Mouse (Mus musculus): Measurements from ENCODE around the gene Brinp2. TPM values are rescaled to one million over a fixed set of nuclear protein-coding genes. Genes with fewer than 3 reads are reported as not detected.

The Brinp2 gene
- polyA plus RNA-seq, 1 experiment from 2014 or later = 1.5 TPM

- H3K9ac ChIP-seq (replicated peaks; ENCODE audit: low read depth, low read length) = no peak overlapping the region
- H3K4me1 ChIP-seq (ENCODE audit: control insufficient read depth, insufficient read depth, low read length) = no peaks in the 10 kb centered on the region
- no peak for ATAC-seq (ENCODE audit: insufficient number of reproducible peaks, insufficient read depth, low FRiP score, low read depth)
- no peaks in the 10 kb centered on the region for H3K9me3 ChIP-seq (ENCODE audit: control insufficient read depth, low read depth, low read length)
- no peaks in the 10 kb centered on the region for H3K27me3 ChIP-seq (ENCODE audit: control insufficient read depth, insufficient read depth, low read length)
- H3K4me3 ChIP-seq (ENCODE audit: low read depth, low read length) = no peak overlapping the region
- H3K36me3 ChIP-seq (ENCODE audit: control insufficient read depth, insufficient read depth, low read length) = no peaks in the 10 kb centered on the region
- WGBS = 92% methylated on average over 14 of the region's 14 CpGs
- H3K4me2 ChIP-seq (replicated peaks; ENCODE audit: low read depth, low read length) = no peak overlapping the region
- H3K27ac ChIP-seq (ENCODE audit: low read length) = no peak overlapping the region
Measured at GRCm38 (mm10) chr1:158246476-158247153, 109.5 kb downstream of the Brinp2 start.

DNA sequence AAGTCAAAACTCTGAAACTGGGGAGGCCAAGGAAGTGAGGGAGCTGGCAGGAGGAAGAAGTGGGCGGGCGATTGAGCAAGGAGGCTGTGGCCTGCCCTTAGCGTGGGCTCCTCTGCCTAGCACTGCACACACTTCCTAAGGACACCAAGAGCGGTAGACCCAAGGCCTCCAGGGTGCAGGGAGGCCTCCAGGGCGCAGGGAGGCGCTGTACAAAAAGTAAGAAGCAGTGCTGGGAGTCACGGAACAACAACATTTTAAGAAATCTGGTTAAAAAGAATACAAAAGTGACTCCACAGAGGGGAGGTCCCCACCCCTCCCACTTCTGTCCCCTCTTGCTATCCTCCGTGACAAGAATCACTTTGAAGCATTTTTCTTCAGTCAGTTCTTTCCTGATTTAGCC lies 110.6 kb downstream of the Brinp2 start:
- Histone ChIP-seq H3K4me1 (ENCODE audit: control insufficient read depth, insufficient read depth, low read length) (no peaks in the 10 kb centered on the region), H3K4me3 (ENCODE audit: low read depth, low read length) (no peak overlapping the region), H3K36me3 (ENCODE audit: control insufficient read depth, insufficient read depth, low read length) (no peaks in the 10 kb centered on the region), H3K9me3 (ENCODE audit: control insufficient read depth, low read depth, low read length) (no peaks in the 10 kb centered on the region), H3K27me3 (ENCODE audit: control insufficient read depth, insufficient read depth, low read length) (no peaks in the 10 kb centered on the region), H3K27ac (ENCODE audit: low read length) (no peak overlapping the region), H3K4me2 (replicated peaks; ENCODE audit: low read depth, low read length) (no peak overlapping the region), H3K9ac (replicated peaks; ENCODE audit: low read depth, low read length) (no peak overlapping the region)
- WGBS = 87% methylated on average over 8 of the region's 8 CpGs
- no peak for ATAC-seq (ENCODE audit: insufficient number of reproducible peaks, insufficient read depth, low FRiP score, low read depth)

- H3K4me1 ChIP-seq (ENCODE audit: control insufficient read depth, insufficient read depth, low read length) = no peaks in the 10 kb centered on the region
- H3K4me3 ChIP-seq (ENCODE audit: low read depth, low read length) = no peak overlapping the region
- H3K9ac ChIP-seq (replicated peaks; ENCODE audit: low read depth, low read length) = no peak overlapping the region
- no peak overlapping the region for H3K27ac ChIP-seq (ENCODE audit: low read length)
- no peaks in the 10 kb centered on the region for H3K9me3 ChIP-seq (ENCODE audit: control insufficient read depth, low read depth, low read length)
- no peaks in the 10 kb centered on the region for H3K36me3 ChIP-seq (ENCODE audit: control insufficient read depth, insufficient read depth, low read length)
- no peak overlapping the region for H3K4me2 ChIP-seq (replicated peaks; ENCODE audit: low read depth, low read length)
- 88% methylated on average over 3 of the region's 3 CpGs for WGBS
- no peaks in the 10 kb centered on the region for H3K27me3 ChIP-seq (ENCODE audit: control insufficient read depth, insufficient read depth, low read length)
- ATAC-seq (ENCODE audit: insufficient number of reproducible peaks, insufficient read depth, low FRiP score, low read depth) = no peak
Measured at GRCm38 (mm10) chr1:158244016-158244415, 112.1 kb downstream of the Brinp2 start.

- H3K4me1 ChIP-seq (ENCODE audit: control insufficient read depth, insufficient read depth, low read length) = no peaks in the 10 kb centered on the region
- no peaks in the 10 kb centered on the region for H3K36me3 ChIP-seq (ENCODE audit: control insufficient read depth, insufficient read depth, low read length)
- ATAC-seq (ENCODE audit: insufficient number of reproducible peaks, insufficient read depth, low FRiP score, low read depth) = no peak
- no peak overlapping the region for H3K27ac ChIP-seq (ENCODE audit: low read length)
- no peaks in the 10 kb centered on the region for H3K9me3 ChIP-seq (ENCODE audit: control insufficient read depth, low read depth, low read length)
- no peak overlapping the region for H3K9ac ChIP-seq (replicated peaks; ENCODE audit: low read depth, low read length)
- no peaks in the 10 kb centered on the region for H3K27me3 ChIP-seq (ENCODE audit: control insufficient read depth, insufficient read depth, low read length)
- no peak overlapping the region for H3K4me3 ChIP-seq (ENCODE audit: low read depth, low read length)
- no peak overlapping the region for H3K4me2 ChIP-seq (replicated peaks; ENCODE audit: low read depth, low read length)
- 79% methylated on average over 2 of the region's 2 CpGs for WGBS
Measured at GRCm38 (mm10) chr1:158241848-158242556, 114.1 kb downstream of the Brinp2 start.

DNA sequence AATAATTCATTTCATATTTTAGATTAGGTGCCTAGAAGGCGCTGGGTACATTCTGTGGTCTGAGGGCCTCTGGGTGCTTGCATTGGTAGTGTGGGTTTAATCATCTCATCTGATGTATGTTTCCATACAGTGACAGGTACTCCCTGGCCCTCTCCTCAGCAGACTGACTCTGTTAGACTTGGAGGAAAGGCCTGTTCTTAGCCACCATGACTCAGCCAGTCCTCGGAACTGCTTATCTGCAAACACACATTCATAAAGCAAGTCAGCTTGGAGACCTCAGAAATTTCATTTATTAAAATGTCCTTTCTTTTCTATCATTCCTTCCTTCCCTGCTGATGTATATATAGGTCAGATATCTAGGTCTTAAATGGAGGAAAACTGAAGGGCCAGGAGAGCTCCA lies 116.3 kb downstream of the Brinp2 start:
- no peak overlapping the region for H3K4me2 ChIP-seq (replicated peaks; ENCODE audit: low read depth, low read length)
- no peaks in the 10 kb centered on the region for H3K27me3 ChIP-seq (ENCODE audit: control insufficient read depth, insufficient read depth, low read length)
- no peak for ATAC-seq (ENCODE audit: insufficient number of reproducible peaks, insufficient read depth, low FRiP score, low read depth)
- no peaks in the 10 kb centered on the region for H3K4me1 ChIP-seq (ENCODE audit: control insufficient read depth, insufficient read depth, low read length)
- H3K36me3 ChIP-seq (ENCODE audit: control insufficient read depth, insufficient read depth, low read length) = no peaks in the 10 kb centered on the region
- H3K4me3 ChIP-seq (ENCODE audit: low read depth, low read length) = no peak overlapping the region
- WGBS = 73% methylated on average over 2 of the region's 2 CpGs
- no peak overlapping the region for H3K27ac ChIP-seq (ENCODE audit: low read length)
- H3K9me3 ChIP-seq (ENCODE audit: control insufficient read depth, low read depth, low read length) = no peaks in the 10 kb centered on the region
- no peak overlapping the region for H3K9ac ChIP-seq (replicated peaks; ENCODE audit: low read depth, low read length)

GRCm38 (mm10) chr1:158238722-158239121 lies 117.4 kb downstream of the Brinp2 start:
- Histone ChIP-seq H3K9me3 (ENCODE audit: control insufficient read depth, low read depth, low read length) (no peaks in the 10 kb centered on the region), H3K27ac (ENCODE audit: low read length) (no peak overlapping the region), H3K4me2 (replicated peaks; ENCODE audit: low read depth, low read length) (no peak overlapping the region), H3K36me3 (ENCODE audit: control insufficient read depth, insufficient read depth, low read length) (no peaks in the 10 kb centered on the region), H3K9ac (replicated peaks; ENCODE audit: low read depth, low read length) (no peak overlapping the region), H3K27me3 (ENCODE audit: control insufficient read depth, insufficient read depth, low read length) (no peaks in the 10 kb centered on the region), H3K4me3 (ENCODE audit: low read depth, low read length) (no peak overlapping the region), H3K4me1 (ENCODE audit: control insufficient read depth, insufficient read depth, low read length) (no peaks in the 10 kb centered on the region)
- ATAC-seq (ENCODE audit: insufficient number of reproducible peaks, insufficient read depth, low FRiP score, low read depth) = no peak
- WGBS = 61% methylated on average over 4 of the region's 4 CpGs

DNA sequence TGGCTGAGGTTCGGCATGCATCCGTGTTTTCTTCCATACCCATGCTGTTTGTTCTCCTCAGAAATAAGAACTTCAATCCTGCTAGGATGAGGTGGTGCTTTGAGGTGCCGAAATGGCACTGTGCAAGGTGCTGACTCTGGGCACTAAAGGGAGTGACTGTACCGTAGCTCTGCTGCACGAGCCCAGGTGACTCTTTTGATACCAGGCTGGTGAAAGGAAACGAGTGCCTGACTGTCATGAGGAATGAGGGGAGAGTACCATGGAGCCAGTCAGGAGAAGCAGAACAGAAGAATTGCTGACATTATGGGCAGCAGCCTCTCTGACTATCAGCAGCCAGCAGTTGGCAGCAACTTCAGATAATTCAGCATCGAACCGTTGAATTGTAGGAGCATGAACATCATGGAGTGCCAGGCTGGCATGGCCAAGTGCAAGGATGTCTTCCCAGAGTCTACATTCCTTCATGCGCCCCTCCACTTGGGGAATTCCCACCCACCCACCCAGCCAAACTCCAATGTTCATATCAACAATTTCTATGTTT lies 127.4 kb downstream of the Brinp2 start:
- Histone ChIP-seq H3K9ac (replicated peaks; ENCODE audit: low read depth, low read length) (no peak overlapping the region), H3K9me3 (ENCODE audit: control insufficient read depth, low read depth, low read length) (no peaks in the 10 kb centered on the region), H3K27ac (ENCODE audit: low read length) (no peak overlapping the region), H3K36me3 (ENCODE audit: control insufficient read depth, insufficient read depth, low read length) (no peaks in the 10 kb centered on the region), H3K27me3 (ENCODE audit: control insufficient read depth, insufficient read depth, low read length) (no peaks in the 10 kb centered on the region), H3K4me1 (ENCODE audit: control insufficient read depth, insufficient read depth, low read length) (no peaks in the 10 kb centered on the region), H3K4me2 (replicated peaks; ENCODE audit: low read depth, low read length) (no peak overlapping the region), H3K4me3 (ENCODE audit: low read depth, low read length) (no peak overlapping the region)
- 88% methylated on average over 9 of the region's 9 CpGs for WGBS
- no peak for ATAC-seq (ENCODE audit: insufficient number of reproducible peaks, insufficient read depth, low FRiP score, low read depth)

DNA sequence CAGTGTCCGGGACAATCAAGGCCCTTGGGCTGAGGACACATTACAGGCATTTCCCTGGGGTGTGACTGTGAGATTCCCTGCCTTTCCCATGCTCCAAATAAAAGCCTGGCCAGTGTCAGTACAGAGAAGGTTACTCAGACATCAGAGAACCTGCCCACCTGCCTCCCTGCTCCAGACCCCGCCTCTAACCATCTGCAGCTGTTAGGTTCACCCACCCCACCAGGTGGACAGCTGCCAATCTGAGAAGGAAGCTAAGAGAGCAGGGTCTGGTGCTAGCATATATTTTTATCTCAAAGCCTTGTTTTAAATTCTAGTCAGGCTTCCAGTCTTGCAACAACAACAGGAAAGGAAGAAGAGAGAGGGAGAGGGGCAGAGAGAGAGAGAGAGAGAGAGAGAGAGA lies 128.9 kb downstream of the Brinp2 start:
- WGBS = 48% methylated on average over 2 of the region's 2 CpGs
- no peaks in the 10 kb centered on the region for H3K9me3 ChIP-seq (ENCODE audit: control insufficient read depth, low read depth, low read length)
- no peak for ATAC-seq (ENCODE audit: insufficient number of reproducible peaks, insufficient read depth, low FRiP score, low read depth)
- H3K4me3 ChIP-seq (ENCODE audit: low read depth, low read length) = no peak overlapping the region
- H3K36me3 ChIP-seq (ENCODE audit: control insufficient read depth, insufficient read depth, low read length) = no peaks in the 10 kb centered on the region
- no peaks in the 10 kb centered on the region for H3K4me1 ChIP-seq (ENCODE audit: control insufficient read depth, insufficient read depth, low read length)
- H3K4me2 ChIP-seq (replicated peaks; ENCODE audit: low read depth, low read length) = no peak overlapping the region
- H3K27ac ChIP-seq (ENCODE audit: low read length) = no peak overlapping the region
- H3K27me3 ChIP-seq (ENCODE audit: control insufficient read depth, insufficient read depth, low read length) = no peaks in the 10 kb centered on the region
- H3K9ac ChIP-seq (replicated peaks; ENCODE audit: low read depth, low read length) = no peak overlapping the region

Measured in stomach, embryonic 14.5 days (tissue).